Mouse (Mus musculus): Measurements from ENCODE around the gene Engase. TPM values are rescaled to one million over a fixed set of nuclear protein-coding genes. Genes with fewer than 3 reads are reported as not detected.

Engase gene
- 12.0 TPM for total RNA-seq (2023)

GRCm38 (mm10) chr11:118476396-118477373 is at the start of gene Engase:
Gene Engase (plus strand): TSS chr11:118476829.

GRCm38 (mm10) chr11:118427986-118428385 is 48.6 kb upstream of the Engase start, which contains the start of gene C1qtnf1:
Gene C1qtnf1 (plus strand): TSS chr11:118428203.

Other genes with a start within 250 kb of the Engase start
- 210 TPM for gene Cyth1, start 228.2 kb upstream of the Engase start, total RNA-seq (2023)
- gene Usp36, start 186.6 kb upstream of the Engase start, total RNA-seq (2023): 73.2 TPM
- gene Cep295nl, start 134.3 kb upstream of the Engase start, total RNA-seq (2023): 6.9 TPM
- gene Timp2, start 121.1 kb upstream of the Engase start, total RNA-seq (2023): 54.6 TPM
- 65.7 TPM for gene Lgals3bp, start 74.7 kb upstream of the Engase start, total RNA-seq (2023)
- 46.3 TPM for gene Cant1, start 57.7 kb upstream of the Engase start, total RNA-seq (2023)
- 0.38 TPM for gene C1qtnf1, start 48.6 kb upstream of the Engase start, total RNA-seq (2023)